Mouse (Mus musculus) embryonic facial prominence, embryonic 15.5 days (tissue): ENCODE results near the gene Faap20. TPM values are rescaled to one million over a fixed set of nuclear protein-coding genes. Genes with fewer than 3 reads are reported as not detected.
A peak's percentile ranks its signal among the peaks of the same experiment; 100 is the strongest.

Experiments
- ATAC-seq: fragments of 200-750 bp; cut with Nextera tagmentation; 2 replicates; pipeline ENCODE4 v1.8.0; 2017; ENCODE audit warnings: low read depth, moderate TSS enrichment; ENCODE audit not compliant: insufficient number of reproducible peaks, low FRiP score, low TSS enrichment
- H3K27ac ChIP-seq: fragments of 300-500 bp; sonication (generic); replicated peaks from 2 replicates; pipeline ENCODE4 v1.5.1; 2015; ENCODE audit warnings: mild to moderate bottlenecking, inconsistent platforms
- H3K27me3 ChIP-seq: fragments of 300-500 bp; sonication (generic); 2 replicates; pipeline ENCODE4 v1.6.1; 2015; ENCODE audit warnings: inconsistent platforms
- H3K36me3 ChIP-seq: fragments of 300-500 bp; sonication (generic); 2 replicates; pipeline ENCODE4 v1.6.1; 2015; ENCODE audit warnings: mild to moderate bottlenecking, inconsistent platforms
- H3K4me1 ChIP-seq: fragments of 300-500 bp; sonication (generic); 2 replicates; pipeline ENCODE4 v1.6.1; 2015; ENCODE audit warnings: inconsistent platforms
- H3K4me2 ChIP-seq: fragments of 300-500 bp; sonication (generic); replicated peaks from 2 replicates; pipeline ENCODE4 v1.6.1; 2015; ENCODE audit warnings: mild to moderate bottlenecking, inconsistent platforms
- H3K4me3 ChIP-seq: fragments of 300-500 bp; sonication (generic); replicated peaks from 2 replicates; pipeline ENCODE4 v1.5.1; 2015; ENCODE audit warnings: mild to moderate bottlenecking, inconsistent platforms
- H3K9ac ChIP-seq: fragments of 300-500 bp; sonication (generic); 2 replicates; pipeline ENCODE4 v1.6.1; 2015; ENCODE audit warnings: inconsistent platforms
- H3K9me3 ChIP-seq: fragments of 300-500 bp; sonication (generic); replicated peaks from 2 replicates; pipeline ENCODE4 v1.6.1; 2016; ENCODE audit warnings: inconsistent platforms
- WGBS: fragments of 180-500 bp; shearing (Covaris S2); methylation state at CpG from one replicate; pipeline ENCODE4 v1.1.7; 2015; 5-methylcytosine and 5-hydroxymethylcytosine counted together
- polyA plus RNA-seq: library from polyadenylated mRNA; unstranded; fragments of >200 nt; fragmentation: Nextera tagmentation; extraction: Ambion mirVana; gene quantifications from 2 replicates; pipeline ENCODE4 v1.2.1, GENCODE M21; 2015

Gene Faap20
- polyA plus RNA-seq, 1 experiment from 2014 or later: 74.9 TPM

GRCm38 (mm10) chr4:155279926-155280767, 30.5 kb downstream of the Faap20 start:
- no peak overlapping the region for H3K4me3 ChIP-seq
- no peaks in the 10 kb centered on the region for H3K9me3 ChIP-seq
- 0 out of 2 replicates have a peak overlapping the region, but pooled peaks have one; percentile 40 for H3K27ac ChIP-seq
- no peaks in the 10 kb centered on the region for H3K36me3 ChIP-seq
- WGBS: 56% methylated on average over 16 of the region's 16 CpGs
- H3K27me3 ChIP-seq: no peaks in the 10 kb centered on the region
- peaks cover 58% of the 10 kb centered on the region for H3K4me1 ChIP-seq
- no peak for ATAC-seq
- H3K4me2 ChIP-seq: no peak overlapping the region
- H3K9ac ChIP-seq: no peak overlapping the region

- Histone ChIP-seq H3K9ac (no peak overlapping the region), H3K4me3 (no peak overlapping the region), H3K27ac (peak overlapping the region; percentile 97; the same call in 1 of the 2 replicates), H3K4me1 (peaks cover 60% of the 10 kb centered on the region), H3K4me2 (no peak overlapping the region), H3K27me3 (no peaks in the 10 kb centered on the region), H3K9me3 (no peaks in the 10 kb centered on the region), H3K36me3 (no peaks in the 10 kb centered on the region)
- 50% methylated on average over 1 of the region's 1 CpGs for WGBS
- no peak for ATAC-seq
Observed at GRCm38 (mm10) chr4:155280768-155281121, 31.1 kb downstream of the Faap20 start.

- Histone ChIP-seq H3K4me2 (no peak overlapping the region), H3K9ac (no peak overlapping the region), H3K36me3 (no peaks in the 10 kb centered on the region), H3K9me3 (no peaks in the 10 kb centered on the region), H3K4me3 (no peak overlapping the region), H3K27ac (peak overlapping the region; percentile 97), H3K4me1 (peaks cover 60% of the 10 kb centered on the region), H3K27me3 (no peaks in the 10 kb centered on the region)
- WGBS: 80% methylated on average over 2 of the region's 2 CpGs
- no peak for ATAC-seq
Observed at GRCm38 (mm10) chr4:155281227-155281626, 31.6 kb downstream of the Faap20 start.

GRCm38 (mm10) chr4:155281652-155282051, 32.0 kb downstream of the Faap20 start:
- no peak for ATAC-seq
- H3K36me3 ChIP-seq: no peaks in the 10 kb centered on the region
- WGBS: 75% methylated on average over 8 of the region's 8 CpGs
- no peak overlapping the region for H3K4me3 ChIP-seq
- no peaks in the 10 kb centered on the region for H3K27me3 ChIP-seq
- no peak overlapping the region for H3K4me2 ChIP-seq
- no peaks in the 10 kb centered on the region for H3K9me3 ChIP-seq
- peaks cover 60% of the 10 kb centered on the region for H3K4me1 ChIP-seq
- no peak overlapping the region for H3K9ac ChIP-seq
- H3K27ac ChIP-seq: peak overlapping the region; percentile 97

- H3K27ac ChIP-seq: peak overlapping the region; percentile 97
- H3K4me3 ChIP-seq: no peak overlapping the region
- no peaks in the 10 kb centered on the region for H3K9me3 ChIP-seq
- 0 out of 2 replicates have a peak, but pooled peaks have one; percentile 25 for ATAC-seq
- no peaks in the 10 kb centered on the region for H3K27me3 ChIP-seq
- H3K4me1 ChIP-seq: peaks cover 63% of the 10 kb centered on the region
- no peaks in the 10 kb centered on the region for H3K36me3 ChIP-seq
- H3K4me2 ChIP-seq: no peak overlapping the region
- no peak overlapping the region for H3K9ac ChIP-seq
- WGBS: 14% methylated on average over 6 of the region's 6 CpGs
Observed at GRCm38 (mm10) chr4:155282231-155282630, 32.6 kb downstream of the Faap20 start.

- Histone ChIP-seq H3K4me3 (peak overlapping the region; percentile 30), H3K27ac (peak overlapping the region; percentile 97), H3K4me2 (peak overlapping the region; percentile 44), H3K4me1 (peaks cover 71% of the 10 kb centered on the region), H3K9ac (no peak overlapping the region), H3K9me3 (no peaks in the 10 kb centered on the region), H3K27me3 (no peaks in the 10 kb centered on the region), H3K36me3 (no peaks in the 10 kb centered on the region)
- ATAC-seq: peak; percentile 86
- 1% methylated on average over 11 of the region's 11 CpGs for WGBS
Observed at GRCm38 (mm10) chr4:155283001-155283503, 33.5 kb downstream of the Faap20 start.

GRCm38 (mm10) chr4:155283585-155283984, 34.0 kb downstream of the Faap20 start:
- H3K9me3 ChIP-seq: no peaks in the 10 kb centered on the region
- no peak overlapping the region for H3K9ac ChIP-seq
- H3K27me3 ChIP-seq: no peaks in the 10 kb centered on the region
- H3K4me1 ChIP-seq: peaks cover 68% of the 10 kb centered on the region
- ATAC-seq: peak; percentile 32; the same call in 1 of the 2 replicates
- H3K27ac ChIP-seq: peak overlapping the region; percentile 97
- no peaks in the 10 kb centered on the region for H3K36me3 ChIP-seq
- 21% methylated on average over 9 of the region's 9 CpGs for WGBS
- peak overlapping the region; percentile 44 for H3K4me2 ChIP-seq
- H3K4me3 ChIP-seq: peak overlapping the region; percentile 30

- Histone ChIP-seq H3K27me3 (no peaks in the 10 kb centered on the region), H3K4me3 (no peak overlapping the region), H3K4me1 (peaks cover 66% of the 10 kb centered on the region), H3K27ac (peak overlapping the region; percentile 97), H3K9me3 (no peaks in the 10 kb centered on the region), H3K36me3 (no peaks in the 10 kb centered on the region), H3K4me2 (no peak overlapping the region), H3K9ac (no peak overlapping the region)
- ATAC-seq: no peak
- 41% methylated on average over 15 of the region's 15 CpGs for WGBS
Observed at GRCm38 (mm10) chr4:155284521-155285379, 35.1 kb downstream of the Faap20 start.

GRCm38 (mm10) chr4:155286090-155286489, 36.5 kb downstream of the Faap20 start:
- ATAC-seq: no peak
- Histone ChIP-seq H3K27me3 (no peaks in the 10 kb centered on the region), H3K27ac (no peak overlapping the region), H3K4me1 (peaks cover 57% of the 10 kb centered on the region), H3K9me3 (no peaks in the 10 kb centered on the region), H3K4me2 (no peak overlapping the region), H3K36me3 (no peaks in the 10 kb centered on the region), H3K9ac (no peak overlapping the region), H3K4me3 (no peak overlapping the region)
- 91% methylated on average over 4 of the region's 4 CpGs for WGBS

GRCm38 (mm10) chr4:155287713-155288112, 38.1 kb downstream of the Faap20 start:
- 77% methylated on average over 11 of the region's 11 CpGs for WGBS
- ATAC-seq: no peak

GRCm38 (mm10) chr4:155288586-155288985, 39.0 kb downstream of the Faap20 start:
- Histone ChIP-seq H3K4me2 (no peak overlapping the region), H3K9me3 (no peaks in the 10 kb centered on the region), H3K27me3 (no peaks in the 10 kb centered on the region), H3K4me3 (no peak overlapping the region), H3K4me1 (peaks cover 32% of the 10 kb centered on the region), H3K27ac (no peak overlapping the region), H3K36me3 (no peaks in the 10 kb centered on the region), H3K9ac (no peak overlapping the region)
- no peak for ATAC-seq
- 86% methylated on average over 1 of the region's 1 CpGs for WGBS

More at GRCm38 (mm10) chr4:155287713-155288112, 38.1 kb downstream of the Faap20 start:
- H3K27me3 ChIP-seq: no peaks in the 10 kb centered on the region
- no peak overlapping the region for H3K4me2 ChIP-seq
- no peak overlapping the region for H3K4me3 ChIP-seq
- no peaks in the 10 kb centered on the region for H3K36me3 ChIP-seq
- no peaks in the 10 kb centered on the region for H3K9me3 ChIP-seq
- no peak overlapping the region for H3K9ac ChIP-seq
- H3K27ac ChIP-seq: no peak overlapping the region
- peaks cover 41% of the 10 kb centered on the region for H3K4me1 ChIP-seq
